Mouse (Mus musculus) lung, postnatal 0 days (tissue): ENCODE measurements around the gene Btg1. TPM values are rescaled to one million over a fixed set of nuclear protein-coding genes. Genes with fewer than 3 reads are reported as not detected.

Source experiments
- ATAC-seq: fragments of 200-750 bp; cut with Nextera tagmentation; 2 replicates; pipeline ENCODE4 v1.8.0; 2017; ENCODE audit warnings: moderate library complexity
- DNase-seq: peaks from one replicate; pipeline ENCODE4 v3.0.0-alpha.2; 2016; ENCODE audit warnings: low spot score
- H3K27ac ChIP-seq: fragments of 300-500 bp; sonication (generic); 2 replicates; pipeline ENCODE4 v1.5.1; 2014; ENCODE audit warnings: antibody characterized with exemption, mild to moderate bottlenecking, low read length, mixed read lengths
- H3K27me3 ChIP-seq: fragments of 300-500 bp; sonication (generic); replicated peaks from 2 replicates; pipeline ENCODE4 v1.6.1; 2014; ENCODE audit warnings: low read length, mixed read lengths; ENCODE audit not compliant: insufficient read depth
- H3K36me3 ChIP-seq: fragments of 300-500 bp; sonication (generic); 2 replicates; pipeline ENCODE4 v1.6.1; 2014; ENCODE audit warnings: low read length, mixed read lengths; ENCODE audit not compliant: insufficient read depth
- H3K4me1 ChIP-seq: fragments of 300-500 bp; sonication (generic); 2 replicates; pipeline ENCODE4 v1.6.1; 2014; ENCODE audit warnings: antibody characterized with exemption, low read depth, low read length, mixed read lengths; ENCODE audit not compliant: insufficient read depth
- H3K4me2 ChIP-seq: fragments of 300-500 bp; sonication (generic); replicated peaks from 2 replicates; pipeline ENCODE4 v1.6.1; 2014; ENCODE audit warnings: low read depth, mild to moderate bottlenecking, low read length, moderate library complexity, mixed read lengths
- H3K4me3 ChIP-seq: fragments of 300-500 bp; sonication (generic); 2 replicates; pipeline ENCODE4 v1.5.1; 2014; ENCODE audit warnings: low read depth, low read length
- H3K9ac ChIP-seq: fragments of 300-500 bp; sonication (generic); replicated peaks from 2 replicates; pipeline ENCODE4 v1.6.1; 2014; ENCODE audit warnings: low read depth, mild to moderate bottlenecking
- H3K9me3 ChIP-seq: fragments of 300-500 bp; sonication (generic); 2 replicates; pipeline ENCODE4 v1.6.1; 2016; ENCODE audit warnings: low read length, mixed read lengths
- CTCF ChIP-seq: IDR thresholded peaks from 2 replicates; pipeline ENCODE4 v1.5.1; 2016; ENCODE audit warnings: antibody characterized with exemption, mild to moderate bottlenecking
- EP300 ChIP-seq: IDR thresholded peaks from 2 replicates; pipeline ENCODE4 v1.6.1; 2016; ENCODE audit warnings: antibody characterized with exemption, mild to moderate bottlenecking, control low read depth
- WGBS: fragments of 180-500 bp; shearing (Covaris S2); extraction: QIAGEN DNeasy Blood & Tissue Kit; methylation state at CpG from one replicate; pipeline ENCODE4 v1.1.7; 2014; 5-methylcytosine and 5-hydroxymethylcytosine counted together
- polyA plus RNA-seq: library from polyadenylated mRNA; unstranded; fragments of >200 nt; fragmentation: Nextera tagmentation; extraction: Ambion mirVana; gene quantifications from 2 replicates; pipeline ENCODE4 v1.2.1, GENCODE M21; 2015

Btg1 gene
- polyA plus RNA-seq, 1 experiment from 2014 or later: 72.3 TPM

- H3K4me2 ChIP-seq: no peak overlapping the region
- DNase-seq (no peak), ATAC-seq (peak; percentile 53)
- peaks cover 6% of the 10 kb centered on the region; the same call in 1 of the 2 replicates for H3K4me1 ChIP-seq
- no peaks in the 10 kb centered on the region for H3K27me3 ChIP-seq
- no peak for TF ChIP-seq CTCF
- no peak for TF ChIP-seq EP300
- no peak overlapping the region for H3K4me3 ChIP-seq
- H3K9ac ChIP-seq: no peak overlapping the region
- no peaks in the 10 kb centered on the region for H3K9me3 ChIP-seq
- WGBS: 76% methylated on average over 16 of the region's 16 CpGs
- H3K27ac ChIP-seq: no peak overlapping the region
- H3K36me3 ChIP-seq: no peaks in the 10 kb centered on the region
Observed at GRCm38 (mm10) chr10:96628100-96628912, 11.5 kb downstream of the Btg1 start.

- no peak for ATAC-seq
- H3K36me3 ChIP-seq: no peaks in the 10 kb centered on the region
- no peak for DNase-seq
- no peaks in the 10 kb centered on the region for H3K9me3 ChIP-seq
- H3K27me3 ChIP-seq: no peaks in the 10 kb centered on the region
- H3K27ac ChIP-seq: no peak overlapping the region
- H3K4me3 ChIP-seq: no peak overlapping the region
- no peak overlapping the region for H3K9ac ChIP-seq
- H3K4me2 ChIP-seq: no peak overlapping the region
- 63% methylated on average over 7 of the region's 7 CpGs for WGBS
- peaks cover 4% of the 10 kb centered on the region; the same call in 1 of the 2 replicates for H3K4me1 ChIP-seq
- no peak for TF ChIP-seq EP300
- no peak for TF ChIP-seq CTCF
Observed at GRCm38 (mm10) chr10:96628913-96629199, 12.1 kb downstream of the Btg1 start.

- 59% methylated on average over 5 of the region's 5 CpGs for WGBS
- ATAC-seq: no peak
- no peak for TF ChIP-seq CTCF
- TF ChIP-seq EP300: no peak
- Histone ChIP-seq H3K9ac (no peak overlapping the region), H3K27me3 (no peaks in the 10 kb centered on the region), H3K4me3 (no peak overlapping the region), H3K4me2 (no peak overlapping the region), H3K27ac (no peak overlapping the region), H3K4me1 (no peaks in the 10 kb centered on the region), H3K9me3 (no peaks in the 10 kb centered on the region), H3K36me3 (no peaks in the 10 kb centered on the region)
- DNase-seq: no peak
Observed at GRCm38 (mm10) chr10:96630110-96630509, 13.3 kb downstream of the Btg1 start.

GRCm38 (mm10) chr10:96631066-96631711, 14.4 kb downstream of the Btg1 start:
- no peaks in the 10 kb centered on the region for H3K36me3 ChIP-seq
- H3K4me1 ChIP-seq: no peaks in the 10 kb centered on the region
- no peak overlapping the region for H3K4me2 ChIP-seq
- ATAC-seq (no peak), DNase-seq (no peak)
- H3K27ac ChIP-seq: no peak overlapping the region
- no peaks in the 10 kb centered on the region for H3K27me3 ChIP-seq
- 64% methylated on average over 9 of the region's 9 CpGs for WGBS
- no peak overlapping the region for H3K9ac ChIP-seq
- no peaks in the 10 kb centered on the region for H3K9me3 ChIP-seq
- TF ChIP-seq CTCF: no peak
- TF ChIP-seq EP300: no peak
- H3K4me3 ChIP-seq: no peak overlapping the region

GRCm38 (mm10) chr10:96632271-96633144, 15.7 kb downstream of the Btg1 start:
- H3K9me3 ChIP-seq: no peaks in the 10 kb centered on the region
- no peaks in the 10 kb centered on the region for H3K4me1 ChIP-seq
- H3K4me3 ChIP-seq: no peak overlapping the region
- TF ChIP-seq EP300: no peak
- TF ChIP-seq CTCF: no peak
- ATAC-seq (no peak), DNase-seq (no peak)
- no peaks in the 10 kb centered on the region for H3K27me3 ChIP-seq
- WGBS: 66% methylated on average over 12 of the region's 12 CpGs
- no peak overlapping the region for H3K27ac ChIP-seq
- H3K9ac ChIP-seq: no peak overlapping the region
- no peaks in the 10 kb centered on the region for H3K36me3 ChIP-seq
- no peak overlapping the region for H3K4me2 ChIP-seq

- no peak overlapping the region for H3K9ac ChIP-seq
- 62% methylated on average over 4 of the region's 4 CpGs for whole genome bisulfite sequencing
- H3K4me3 ChIP-seq: no peak overlapping the region
- ATAC-seq: no peak
- no peaks in the 10 kb centered on the region for H3K27me3 ChIP-seq
- no peak for TF ChIP-seq EP300
- no peak for TF ChIP-seq CTCF
- H3K9me3 ChIP-seq: no peaks in the 10 kb centered on the region
- no peak overlapping the region for H3K27ac ChIP-seq
- no peaks in the 10 kb centered on the region for H3K36me3 ChIP-seq
- no peak for DNase-seq
- H3K4me1 ChIP-seq: no peaks in the 10 kb centered on the region
- H3K4me2 ChIP-seq: no peak overlapping the region
Observed at GRCm38 (mm10) chr10:96633145-96633516, 16.3 kb downstream of the Btg1 start.
